Mouse (Mus musculus) hindbrain, embryonic 12.5 days (tissue): ENCODE results near the gene Gltpd2. TPM values are rescaled to one million over a fixed set of nuclear protein-coding genes. Genes with fewer than 3 reads are reported as not detected.

Experiments
- polyA plus RNA-seq: library from polyadenylated mRNA; unstranded; fragments of >200 nt; fragmentation: Nextera tagmentation; extraction: Ambion mirVana; gene quantifications from 2 replicates; pipeline ENCODE4 v1.2.1, GENCODE M21; 2016

The Gltpd2 gene
- polyA plus RNA-seq, 1 experiment from 2014 or later = 0.36 TPM

Other genes starting within 250 kb of the Gltpd2 start
- not detected in 2 replicates for gene Alox12e, start 196.6 kb upstream of the Gltpd2 start, polyA plus RNA-seq
- 0.09 TPM in 1 of 2 replicates, not detected in the other for gene Alox15, start 167.2 kb upstream of the Gltpd2 start, polyA plus RNA-seq
- 40.2 and 40.4 TPM in 2 replicates for gene Pelp1, start 109.2 kb upstream of the Gltpd2 start, polyA plus RNA-seq
- 36.5 and 36.8 TPM in 2 replicates for gene Arrb2, start 86.6 kb upstream of the Gltpd2 start, polyA plus RNA-seq
- gene Med11, start 67.3 kb upstream of the Gltpd2 start, polyA plus RNA-seq = 32.7 and 36.1 TPM in 2 replicates
- gene Zmynd15, start 59.8 kb upstream of the Gltpd2 start, polyA plus RNA-seq = 0.60 and 1.1 TPM in 2 replicates
- gene Cxcl16, start 59.2 kb upstream of the Gltpd2 start, polyA plus RNA-seq = 2.0 and 2.1 TPM in 2 replicates
- 0.36 TPM in 1 of 2 replicates, not detected in the other for gene Tm4sf5, start 14.0 kb upstream of the Gltpd2 start, polyA plus RNA-seq
- gene Vmo1, start 4.6 kb upstream of the Gltpd2 start, polyA plus RNA-seq = 0.34 TPM in 1 of 2 replicates, not detected in the other
- gene Psmb6, start 6.2 kb downstream of the Gltpd2 start, polyA plus RNA-seq = 679 and 744 TPM in 2 replicates
- not detected in 2 replicates for gene Gm40193, start 13.7 kb downstream of the Gltpd2 start, polyA plus RNA-seq
- 7.2 and 7.8 TPM in 2 replicates for gene Pld2, start 20.9 kb downstream of the Gltpd2 start, polyA plus RNA-seq
- gene Mink1, start 43.7 kb downstream of the Gltpd2 start, polyA plus RNA-seq = 17.3 and 19.1 TPM in 2 replicates
- not detected in 2 replicates for gene 4930544D05Rik, start 96.7 kb downstream of the Gltpd2 start, polyA plus RNA-seq
- not detected in 2 replicates for gene Chrne, start 100.0 kb downstream of the Gltpd2 start, polyA plus RNA-seq
- gene Gp1ba, start 119.9 kb downstream of the Gltpd2 start, polyA plus RNA-seq = 0.10 and 0.38 TPM in 2 replicates
- gene Rnf167, start 128.0 kb downstream of the Gltpd2 start, polyA plus RNA-seq = 96.0 and 102 TPM in 2 replicates
- 145 and 148 TPM in 2 replicates for gene Slc25a11, start 128.3 kb downstream of the Gltpd2 start, polyA plus RNA-seq
- gene Pfn1, start 135.4 kb downstream of the Gltpd2 start, polyA plus RNA-seq = 1,190 and 1,267 TPM in 2 replicates
- gene Eno3, start 138.0 kb downstream of the Gltpd2 start, polyA plus RNA-seq = 14.9 and 18.5 TPM in 2 replicates
- 143 and 144 TPM in 2 replicates for gene Spag7, start 150.2 kb downstream of the Gltpd2 start, polyA plus RNA-seq
- 15.2 and 15.7 TPM in 2 replicates for gene Camta2, start 168.9 kb downstream of the Gltpd2 start, polyA plus RNA-seq
- 0.99 and 1.4 TPM in 2 replicates for gene Inca1, start 181.0 kb downstream of the Gltpd2 start, polyA plus RNA-seq
- 2.3 and 3.0 TPM in 2 replicates for gene Kif1c, start 181.4 kb downstream of the Gltpd2 start, polyA plus RNA-seq
- gene Zfp3, start 245.0 kb downstream of the Gltpd2 start, polyA plus RNA-seq = 11.1 and 12.7 TPM in 2 replicates